Mouse (Mus musculus) ES-Bruce4 (cell line): Measurements from ENCODE around the gene Six2. TPM values are rescaled to one million over a fixed set of nuclear protein-coding genes. Genes with fewer than 3 reads are reported as not detected.
A peak's percentile ranks its signal among the peaks of the same experiment; 100 is the strongest.

Experiments
- H3K27ac ChIP-seq: 2 replicates; pipeline ENCODE4 v1.5.1; 2012; ENCODE audit warnings: low read length, inconsistent platforms; ENCODE audit not compliant: insufficient read depth
- H3K27me3 ChIP-seq: 2 replicates; pipeline ENCODE4 v1.6.1; 2012; ENCODE audit warnings: mild to moderate bottlenecking, low read length, inconsistent platforms; ENCODE audit not compliant: control insufficient read depth, poor library complexity, insufficient read depth, severe bottlenecking
- H3K36me3 ChIP-seq: 2 replicates; pipeline ENCODE4 v1.6.1; 2012; ENCODE audit warnings: inconsistent platforms, mild to moderate bottlenecking, low read length, moderate library complexity; ENCODE audit not compliant: control insufficient read depth, poor library complexity, insufficient read depth, severe bottlenecking
- H3K4me1 ChIP-seq: one replicate; pipeline ENCODE4 v1.8.1; 2011; ENCODE audit warnings: low read length; ENCODE audit not compliant: control insufficient read depth, insufficient read depth
- H3K4me3 ChIP-seq: 2 replicates; pipeline ENCODE4 v1.5.1; 2011; ENCODE audit warnings: low read depth, mild to moderate bottlenecking, low read length
- H3K9ac ChIP-seq: 2 replicates; pipeline ENCODE4 v1.6.1; 2012; ENCODE audit warnings: low read depth, mild to moderate bottlenecking, inconsistent platforms; ENCODE audit not compliant: poor library complexity, severe bottlenecking
- H3K9me3 ChIP-seq: replicated peaks from 2 replicates; pipeline ENCODE4 v1.6.1; 2012; ENCODE audit warnings: mild to moderate bottlenecking, low read length, inconsistent platforms; ENCODE audit not compliant: control insufficient read depth, poor library complexity, insufficient read depth, severe bottlenecking
- CTCF ChIP-seq: IDR thresholded peaks from one replicate; pipeline ENCODE4 v1.8.1; 2011; ENCODE audit warnings: low read depth, low read length
- EP300 ChIP-seq: IDR thresholded peaks from 2 replicates; pipeline ENCODE4 v1.6.1; 2011; ENCODE audit warnings: low read depth, low read length; ENCODE audit not compliant: insufficient read depth
- POLR2A ChIP-seq: IDR thresholded peaks from one replicate; pipeline ENCODE4 v1.8.1; 2011; ENCODE audit warnings: low read length; ENCODE audit not compliant: insufficient read depth
- polyA plus RNA-seq: library from polyadenylated mRNA; stranded (reverse); fragments of >200 nt; gene quantifications from 2 replicates; pipeline ENCODE4 v1.2.4, GENCODE M21; 2011; ENCODE audit warnings: low read depth; ENCODE audit not compliant: missing spikeins, insufficient read depth, insufficient read length

Six2 gene
- polyA plus RNA-seq, 1 experiment: 0.46 TPM

GRCm38 (mm10) chr17:85680116-85680850, 7.8 kb downstream of the Six2 start:
- H3K9ac ChIP-seq: no peak overlapping the region
- H3K36me3 ChIP-seq: no peaks in the 10 kb centered on the region
- H3K4me3 ChIP-seq: no peak overlapping the region
- H3K4me1 ChIP-seq: no peaks in the 10 kb centered on the region
- H3K27ac ChIP-seq: no peak overlapping the region
- peaks cover 23% of the 10 kb centered on the region for H3K27me3 ChIP-seq
- no peak for TF ChIP-seq EP300
- no peak for TF ChIP-seq CTCF
- TF ChIP-seq POLR2A: no peak
- H3K9me3 ChIP-seq: no peaks in the 10 kb centered on the region

GRCm38 (mm10) chr17:85679651-85680050, 8.4 kb downstream of the Six2 start:
- Histone ChIP-seq H3K27ac (no peak overlapping the region), H3K36me3 (no peaks in the 10 kb centered on the region), H3K4me1 (no peaks in the 10 kb centered on the region), H3K4me3 (no peak overlapping the region), H3K9me3 (no peaks in the 10 kb centered on the region), H3K9ac (no peak overlapping the region), H3K27me3 (peaks cover 19% of the 10 kb centered on the region; the same call in 1 of the 2 replicates)
- TF ChIP-seq EP300 (no peak), POLR2A (no peak), CTCF (peak; percentile 44)

- Histone ChIP-seq H3K9ac (no peak overlapping the region), H3K9me3 (no peaks in the 10 kb centered on the region), H3K4me3 (peak overlapping the region; percentile 47), H3K4me1 (no peaks in the 10 kb centered on the region), H3K36me3 (no peaks in the 10 kb centered on the region), H3K27ac (no peak overlapping the region), H3K27me3 (peaks cover 1% of the 10 kb centered on the region)
- TF ChIP-seq CTCF (peak; percentile 82), EP300 (no peak)
These were observed 23.3 kb downstream of the Six2 start for GRCm38 (mm10) chr17:85664618-85665320.

GRCm38 (mm10) chr17:85664202-85664601, 23.9 kb downstream of the Six2 start:
- H3K4me3 ChIP-seq: no peak overlapping the region
- H3K27me3 ChIP-seq: no peaks in the 10 kb centered on the region
- no peaks in the 10 kb centered on the region for H3K4me1 ChIP-seq
- no peaks in the 10 kb centered on the region for H3K36me3 ChIP-seq
- no peak overlapping the region for H3K27ac ChIP-seq
- no peaks in the 10 kb centered on the region for H3K9me3 ChIP-seq
- TF ChIP-seq EP300 (no peak), CTCF (no peak), POLR2A (no peak)
- no peak overlapping the region for H3K9ac ChIP-seq

- no peaks in the 10 kb centered on the region for H3K4me1 ChIP-seq
- no peaks in the 10 kb centered on the region for H3K27me3 ChIP-seq
- no peak overlapping the region for H3K4me3 ChIP-seq
- H3K27ac ChIP-seq: no peak overlapping the region
- H3K9ac ChIP-seq: no peak overlapping the region
- TF ChIP-seq EP300: no peak
- no peak for TF ChIP-seq POLR2A
- TF ChIP-seq CTCF: no peak
- H3K9me3 ChIP-seq: no peaks in the 10 kb centered on the region
- no peaks in the 10 kb centered on the region for H3K36me3 ChIP-seq
These were observed 26.6 kb downstream of the Six2 start for GRCm38 (mm10) chr17:85661521-85661920.

GRCm38 (mm10) chr17:85660016-85660415, 28.1 kb downstream of the Six2 start:
- Histone ChIP-seq H3K27me3 (no peaks in the 10 kb centered on the region), H3K36me3 (no peaks in the 10 kb centered on the region), H3K4me3 (no peak overlapping the region), H3K4me1 (no peaks in the 10 kb centered on the region), H3K9me3 (no peaks in the 10 kb centered on the region), H3K9ac (no peak overlapping the region), H3K27ac (no peak overlapping the region)
- TF ChIP-seq POLR2A (no peak), EP300 (no peak), CTCF (no peak)
